Mouse (Mus musculus) forelimb bud, embryonic 11.5 days (tissue): ENCODE results near the gene Slc25a21.

Experiments
- DNase-seq: peaks from one replicate; pipeline ENCODE4 v3.0.0-alpha.2; 2012; ENCODE audit warnings: low read depth, low spot score

The Slc25a21 gene

GRCm38 (mm10) chr12:56773941-56774340, 423.3 kb downstream of the Slc25a21 start:
- no peak for DNase-seq

GRCm38 (mm10) chr12:56769421-56769820, 427.9 kb downstream of the Slc25a21 start:
- DNase-seq, result no peak

GRCm38 (mm10) chr12:56767474-56767873, 429.8 kb downstream of the Slc25a21 start:
- DNase-seq, result no peak

GRCm38 (mm10) chr12:56737104-56737503, 460.2 kb downstream of the Slc25a21 start:
- DNase-seq, result no peak

GRCm38 (mm10) chr12:56727631-56728030, 469.6 kb downstream of the Slc25a21 start:
- no peak for DNase-seq

GRCm38 (mm10) chr12:56718707-56719051, 478.6 kb downstream of the Slc25a21 start:
- DNase-seq, result no peak

GRCm38 (mm10) chr12:56717971-56718706, 479.1 kb downstream of the Slc25a21 start:
- no peak for DNase-seq

- no peak for DNase-seq
These were observed 496.3 kb downstream of the Slc25a21 start for GRCm38 (mm10) chr12:56701004-56701403.

- DNase-seq, result no peak
These were observed 497.1 kb downstream of the Slc25a21 start for GRCm38 (mm10) chr12:56699915-56700900.

- DNase-seq, result no peak
These were observed 497.9 kb downstream of the Slc25a21 start for GRCm38 (mm10) chr12:56699351-56699750.

- DNase-seq, result no peak
These were observed 498.9 kb downstream of the Slc25a21 start for GRCm38 (mm10) chr12:56698191-56698980.

GRCm38 (mm10) chr12:56697785-56698184, 499.5 kb downstream of the Slc25a21 start:
- no peak for DNase-seq

- no peak for DNase-seq
These were observed 500.1 kb downstream of the Slc25a21 start for GRCm38 (mm10) chr12:56697011-56697740.

- DNase-seq, result no peak
These were observed 500.9 kb downstream of the Slc25a21 start for GRCm38 (mm10) chr12:56696174-56697010.

- DNase-seq, result peak; percentile 88
These were observed 501.7 kb downstream of the Slc25a21 start for GRCm38 (mm10) chr12:56695358-56696173.

- DNase-seq, result no peak
These were observed 502.3 kb downstream of the Slc25a21 start for GRCm38 (mm10) chr12:56694936-56695335.

- no peak for DNase-seq
These were observed 502.9 kb downstream of the Slc25a21 start for GRCm38 (mm10) chr12:56694361-56694760.

GRCm38 (mm10) chr12:56693411-56694098, 503.7 kb downstream of the Slc25a21 start:
- no peak for DNase-seq

GRCm38 (mm10) chr12:56692536-56692935, 504.7 kb downstream of the Slc25a21 start:
- no peak for DNase-seq
